Mouse (Mus musculus) kidney, postnatal 14 days (tissue): ENCODE results near the gene Tab1.

Source experiments
- DNase-seq: peaks from one replicate; pipeline ENCODE4 v3.0.0; 2022; ENCODE audit warnings: mixed read lengths

The Tab1 gene

DNA sequence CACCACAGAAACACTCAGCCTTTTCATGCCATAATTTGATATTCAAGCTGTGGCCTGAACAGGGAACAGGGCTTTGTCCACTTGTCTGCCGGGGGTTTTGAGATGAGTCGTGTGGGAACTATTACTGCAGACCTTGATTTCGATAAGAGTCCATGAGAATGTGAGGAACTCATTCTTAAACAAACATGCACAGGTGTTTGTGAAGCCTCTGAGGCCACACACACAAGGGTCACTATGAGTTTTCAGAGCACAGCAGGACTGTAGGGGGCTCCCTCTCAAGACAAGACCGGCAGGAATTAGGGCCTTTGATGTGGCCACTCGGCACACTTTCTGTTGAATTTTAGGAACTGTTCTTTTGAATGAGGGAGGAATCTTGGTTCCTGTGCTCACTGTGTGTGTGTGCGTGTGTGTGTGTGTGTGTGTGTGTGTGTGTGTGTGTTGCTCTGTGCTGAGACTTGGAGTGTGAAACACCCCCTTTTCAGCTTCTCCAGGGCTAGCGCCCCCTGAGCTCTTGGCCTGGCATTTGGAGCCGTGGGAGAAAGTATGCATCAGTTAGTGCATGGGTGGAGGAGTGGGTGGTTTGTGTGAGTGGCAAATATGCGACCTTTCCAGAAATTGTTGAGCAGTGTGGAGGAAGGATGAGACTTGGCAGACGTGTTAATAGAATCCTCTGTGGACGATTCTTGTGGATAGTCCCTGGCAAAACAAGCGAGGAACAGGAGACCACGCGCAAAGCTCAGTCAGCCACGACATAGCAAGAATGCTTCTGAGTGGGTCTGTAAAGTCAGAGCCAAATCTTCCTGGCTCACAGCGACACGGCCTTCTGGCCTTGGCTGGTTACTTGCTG lies 5.2 kb downstream of the Tab1 start:
- DNase-seq = no peak

GRCm38 (mm10) chr15:80140302-80140701 lies 7.4 kb downstream of the Tab1 start:
- no peak for DNase-seq

DNA sequence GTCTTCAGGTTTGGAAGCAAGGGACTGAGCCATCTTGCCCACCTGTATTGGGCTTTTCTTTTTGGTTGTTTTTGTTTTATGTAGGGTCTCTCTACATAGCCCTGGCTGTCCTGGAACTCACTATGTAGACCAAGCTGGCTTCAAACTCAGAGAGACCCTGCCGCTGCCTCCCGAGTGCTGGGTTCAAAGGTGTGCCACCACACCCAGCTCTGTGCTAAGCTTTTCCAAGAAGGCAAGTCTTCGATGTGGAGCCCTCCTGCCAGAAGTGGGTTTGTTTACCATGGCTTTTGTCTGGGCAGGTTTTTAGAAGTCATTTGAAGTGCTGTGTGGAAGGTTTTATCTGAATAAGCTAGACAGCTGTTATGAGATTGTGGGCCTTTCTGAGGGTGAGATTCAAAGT lies 8.0 kb downstream of the Tab1 start:
- DNase-seq = no peak

DNA sequence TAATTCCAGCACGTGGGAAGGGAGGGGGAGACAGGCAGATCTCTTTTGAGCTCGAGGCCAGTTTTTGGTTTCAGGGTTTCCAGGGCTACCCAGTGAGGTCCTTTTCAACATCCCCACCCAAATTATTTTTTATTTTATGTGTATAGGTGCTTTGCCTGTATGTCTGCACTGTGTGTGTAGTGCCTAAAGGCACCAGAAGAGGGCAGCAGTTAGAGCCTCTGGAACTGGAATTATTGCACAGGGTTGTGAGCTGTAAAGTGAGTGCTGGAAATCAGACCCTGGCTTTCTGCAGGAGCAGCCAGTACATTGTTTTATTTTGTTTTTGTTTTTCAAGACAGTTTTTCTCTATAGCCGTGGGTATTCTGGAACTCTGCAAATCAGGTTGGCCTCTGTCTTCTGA lies 9.2 kb downstream of the Tab1 start:
- DNase-seq = no peak

GRCm38 (mm10) chr15:80143760-80144159 lies 10.8 kb downstream of the Tab1 start:
- DNase-seq = no peak

DNA sequence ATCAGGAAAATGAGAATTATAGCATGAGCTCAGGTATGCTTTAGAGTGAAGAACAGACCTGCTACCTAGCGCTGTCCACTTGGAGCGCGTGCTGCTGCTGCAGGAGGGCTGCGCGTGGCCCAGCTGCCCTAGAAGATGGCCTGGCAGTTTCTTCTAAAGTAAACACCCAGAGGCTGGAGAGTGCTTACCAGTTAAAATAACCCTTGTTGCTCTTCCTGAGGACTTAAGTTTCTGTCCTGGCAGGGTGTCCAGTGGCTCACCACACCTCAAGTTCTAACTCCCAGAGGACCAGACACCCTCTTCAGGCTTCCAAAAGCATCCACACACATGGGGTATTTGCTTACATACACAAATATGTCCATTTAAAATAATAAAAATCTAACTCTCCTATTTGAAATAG lies 12.5 kb downstream of the Tab1 start:
- no peak for DNase-seq

- no peak for DNase-seq
Measured at GRCm38 (mm10) chr15:80146153-80146552, 13.2 kb downstream of the Tab1 start.

DNA sequence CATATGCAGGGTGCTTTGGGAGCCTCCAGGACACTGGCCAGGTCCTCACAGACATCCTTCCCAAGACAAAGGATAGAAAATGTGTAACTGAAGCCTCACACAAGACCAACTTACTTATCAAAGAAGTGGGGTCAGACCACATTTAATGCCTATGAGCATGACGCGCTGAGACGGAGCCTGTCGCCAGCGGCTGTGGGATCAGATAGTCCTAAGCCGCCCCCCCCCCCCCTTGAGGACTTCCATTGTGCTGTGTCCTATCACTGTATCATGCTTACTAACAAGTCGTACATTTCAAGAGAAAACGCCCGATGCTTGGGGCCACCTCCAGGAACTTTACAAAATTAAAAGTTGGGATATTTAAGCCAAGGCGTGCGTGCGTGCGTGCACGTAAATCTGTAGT lies 14.2 kb downstream of the Tab1 start:
- no peak for DNase-seq

- no peak for DNase-seq
Measured at GRCm38 (mm10) chr15:80147511-80147910, 14.6 kb downstream of the Tab1 start.

GRCm38 (mm10) chr15:80148565-80148964 lies 15.6 kb downstream of the Tab1 start:
- no peak for DNase-seq

DNA sequence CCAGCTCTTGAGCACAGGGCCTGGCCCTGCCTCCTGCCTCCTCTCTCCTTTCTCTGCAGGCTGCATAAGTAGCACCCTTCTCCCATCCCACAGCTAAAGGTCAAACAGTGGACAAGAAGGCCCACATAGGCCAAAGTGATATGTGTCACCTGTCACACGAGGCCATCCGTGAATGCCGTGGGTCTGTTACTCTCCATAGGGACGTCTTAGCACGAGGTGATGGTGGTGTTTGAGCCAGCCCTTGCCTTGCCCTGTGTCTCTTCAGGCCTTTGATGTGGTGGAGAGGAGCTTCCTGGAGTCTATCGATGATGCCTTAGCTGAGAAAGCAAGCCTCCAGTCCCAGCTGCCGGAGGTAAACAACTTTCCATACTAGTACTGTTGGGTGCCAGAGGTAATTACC lies 16.6 kb downstream of the Tab1 start:
- DNase-seq = no peak

- DNase-seq = no peak
Measured at GRCm38 (mm10) chr15:80152663-80153062, 19.7 kb downstream of the Tab1 start.

- no peak for DNase-seq
Measured at GRCm38 (mm10) chr15:80153757-80154156, 20.8 kb downstream of the Tab1 start.

- DNase-seq = no peak
Measured at GRCm38 (mm10) chr15:80155707-80156106, 22.8 kb downstream of the Tab1 start.

DNA sequence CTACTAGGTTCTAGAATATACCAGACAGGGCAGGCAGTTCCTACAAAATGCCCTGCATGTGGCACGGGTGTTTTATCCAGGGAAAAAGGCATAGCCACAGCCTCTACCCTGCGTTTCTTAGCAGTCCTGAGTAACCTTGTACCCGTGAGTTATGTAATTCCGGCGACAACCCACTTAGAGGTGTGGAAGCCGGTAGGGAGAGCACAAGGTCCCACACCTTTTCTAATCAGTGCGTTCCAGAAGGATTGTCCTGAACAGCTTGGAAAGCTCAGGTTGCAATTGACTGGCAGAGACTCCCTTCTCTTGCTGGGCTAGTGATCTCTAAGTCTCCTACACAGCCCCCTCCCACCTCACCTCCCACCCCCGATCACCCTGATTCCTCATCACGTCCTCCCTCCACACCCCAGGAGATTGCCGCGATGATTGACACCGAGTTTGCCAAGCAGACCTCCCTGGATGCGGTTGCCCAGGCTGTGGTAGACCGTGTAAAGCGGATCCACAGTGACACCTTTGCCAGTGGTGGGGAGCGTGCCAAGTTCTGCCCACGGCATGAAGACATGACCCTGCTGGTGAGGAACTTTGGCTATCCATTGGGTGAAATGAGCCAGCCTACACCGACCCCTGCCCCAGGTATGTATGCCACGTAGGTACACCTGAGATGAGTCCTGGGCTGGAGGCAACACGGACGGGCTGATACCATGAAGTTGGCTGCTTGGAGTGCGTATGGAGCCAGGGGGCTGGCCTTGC lies 24.4 kb downstream of the Tab1 start:
- no peak for DNase-seq

GRCm38 (mm10) chr15:80158001-80158706 lies 25.2 kb downstream of the Tab1 start:
- DNase-seq = no peak

DNA sequence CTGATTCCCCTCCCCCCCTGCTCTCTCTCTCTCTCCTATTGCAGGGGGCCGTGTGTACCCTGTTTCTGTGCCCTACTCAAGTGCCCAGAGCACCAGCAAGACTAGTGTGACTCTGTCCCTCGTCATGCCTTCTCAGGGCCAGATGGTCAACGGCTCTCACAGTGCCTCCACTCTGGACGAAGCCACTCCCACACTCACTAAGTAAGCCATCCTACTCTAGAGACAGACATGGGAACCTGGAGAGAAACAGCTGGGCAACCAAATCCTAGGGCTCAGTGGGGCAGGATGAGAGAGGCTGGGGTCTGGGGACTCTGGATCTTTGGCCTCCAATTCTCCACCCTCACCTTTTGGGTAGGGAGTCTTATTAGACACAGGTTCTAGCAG lies 25.8 kb downstream of the Tab1 start:
- DNase-seq = no peak

- peak; percentile 88 for DNase-seq
Measured at GRCm38 (mm10) chr15:80159286-80159901, 26.5 kb downstream of the Tab1 start.

- DNase-seq = no peak
Measured at GRCm38 (mm10) chr15:80160223-80160622, 27.3 kb downstream of the Tab1 start.

GRCm38 (mm10) chr15:80160726-80161125 lies 27.8 kb downstream of the Tab1 start:
- DNase-seq = no peak

- no peak for DNase-seq
Measured at GRCm38 (mm10) chr15:80161199-80161598, 28.3 kb downstream of the Tab1 start.

- DNase-seq = no peak
Measured at GRCm38 (mm10) chr15:80162401-80162964, 29.6 kb downstream of the Tab1 start.

DNA sequence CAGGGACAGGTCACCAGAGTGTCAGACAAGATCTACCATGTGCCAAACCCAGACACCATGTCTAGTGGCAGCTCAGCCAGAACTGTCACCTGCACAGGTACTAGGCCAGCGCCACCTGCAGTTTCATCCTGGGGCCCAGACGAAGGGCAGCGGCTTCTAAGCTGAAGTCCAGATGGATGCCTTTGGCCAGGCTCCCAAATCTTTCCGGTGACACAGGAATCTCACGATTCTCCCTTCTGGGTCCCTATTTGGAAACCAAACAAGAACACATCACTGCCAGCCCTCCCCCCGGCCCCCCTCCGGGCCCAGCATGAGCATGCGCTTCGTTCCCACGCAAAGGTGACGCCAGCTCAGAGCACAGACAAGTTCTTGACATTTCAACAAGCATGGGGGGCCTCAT lies 30.3 kb downstream of the Tab1 start:
- DNase-seq = no peak
